Mouse (Mus musculus): ENCODE measurements around the gene Itk.

Gene Itk

GRCm38 (mm10) chr11:46308271-46308974 is 80.9 kb downstream of the Itk start:
- no peak for DNase-seq (ENCODE audit: low spot score in 2 of 2)

DNA sequence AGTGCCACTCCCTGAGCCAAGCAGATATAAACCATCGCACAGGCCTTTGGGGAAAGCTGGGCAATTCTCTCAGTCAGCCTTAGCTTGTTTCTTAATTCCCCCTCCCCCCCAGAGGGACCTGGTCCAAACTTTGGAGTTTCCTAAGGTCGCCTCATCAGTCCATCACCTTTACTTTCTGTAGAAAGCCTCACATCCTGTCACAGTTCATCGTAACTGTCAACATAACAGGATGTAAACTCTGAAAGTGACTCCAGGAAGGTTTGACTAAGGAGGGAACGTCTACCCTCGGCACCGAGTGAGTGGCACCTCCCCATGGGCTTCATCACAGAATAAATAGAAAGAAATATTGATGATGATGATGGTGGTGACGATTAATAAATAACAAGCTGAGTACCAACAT is 81.5 kb downstream of the Itk start:
- no peak for DNase-seq (ENCODE audit: low spot score in 2 of 2)

DNA sequence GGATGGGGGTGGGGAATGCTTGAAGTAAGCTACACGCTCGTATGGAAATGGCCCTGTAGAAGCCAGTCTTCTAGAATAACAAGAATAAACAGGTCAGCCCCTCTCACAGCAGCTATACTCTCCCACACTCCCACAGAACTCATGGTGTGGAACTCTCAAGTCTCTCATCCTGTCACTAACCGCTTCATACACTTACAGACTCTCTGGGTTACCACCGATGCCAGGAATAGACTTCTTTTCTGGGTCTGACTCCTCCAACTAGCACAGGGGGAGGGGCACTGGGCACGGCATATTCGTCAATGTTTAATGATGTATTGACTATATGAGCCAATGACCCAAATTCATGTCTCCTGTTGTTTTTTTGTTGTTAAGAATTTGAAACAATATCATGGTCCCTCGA is 82.5 kb downstream of the Itk start:
- no peak for DNase-seq (ENCODE audit: low spot score in 2 of 2)

- no peak for DNase-seq (ENCODE audit: low spot score in 2 of 2)
Observed at GRCm38 (mm10) chr11:46305881-46306520, 83.3 kb downstream of the Itk start.

- DNase-seq (ENCODE audit: low spot score in 2 of 2): no peak
Observed at GRCm38 (mm10) chr11:46304864-46305710, 84.2 kb downstream of the Itk start.

- no peak for DNase-seq (ENCODE audit: low spot score in 2 of 2)
Observed at GRCm38 (mm10) chr11:46304093-46304492, 85.2 kb downstream of the Itk start.

DNA sequence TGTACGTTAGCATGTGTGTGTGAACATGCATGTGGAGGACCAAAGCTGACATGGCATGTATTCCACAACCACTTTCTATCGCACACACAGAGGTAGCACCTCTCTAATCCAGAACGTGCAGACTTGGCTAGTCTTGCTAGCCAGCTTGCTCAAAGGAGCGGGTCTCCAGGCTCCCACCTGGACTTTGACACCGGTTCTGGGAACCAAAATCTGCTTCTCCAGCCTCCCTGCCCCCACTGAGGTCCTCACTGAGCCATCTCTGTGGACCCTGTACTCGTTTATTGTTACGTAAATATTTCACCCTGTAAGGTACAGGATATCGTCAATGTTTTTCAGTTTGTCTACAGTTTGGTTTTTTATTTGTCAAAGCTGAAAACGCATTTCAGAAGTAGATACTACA is 86.8 kb downstream of the Itk start:
- no peak for DNase-seq (ENCODE audit: low spot score in 2 of 2)

DNA sequence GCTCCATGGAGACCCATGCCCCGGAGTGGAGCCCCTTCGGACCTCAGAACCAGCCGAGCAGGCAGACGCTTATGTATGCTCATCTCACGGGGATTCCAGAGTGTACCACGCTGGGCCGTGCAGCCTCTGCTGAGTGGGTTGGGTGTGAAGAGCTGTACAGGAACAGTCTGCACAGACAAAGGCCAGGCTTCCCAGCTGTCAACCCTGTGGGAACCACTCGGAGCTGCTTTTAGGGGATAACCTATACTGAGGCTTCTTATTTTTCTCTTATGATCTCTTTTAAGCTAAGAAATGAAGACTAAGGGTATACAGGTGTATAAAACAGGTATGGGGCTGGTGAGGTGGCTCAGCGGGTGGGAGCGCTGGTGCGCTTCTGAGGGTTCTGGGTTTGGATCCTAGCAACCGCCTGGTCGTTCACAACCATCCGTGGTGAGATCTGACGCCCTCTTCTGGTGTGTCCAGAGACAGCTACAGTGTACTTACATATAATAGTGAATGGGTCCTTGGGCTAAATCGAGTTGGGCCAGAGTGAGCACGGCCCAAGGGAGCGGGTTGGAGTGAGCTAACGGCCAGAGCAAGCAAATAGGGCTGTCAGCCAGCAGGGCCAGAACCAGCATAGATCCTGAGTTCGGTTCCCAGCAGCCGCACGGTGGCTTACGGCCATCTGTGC is 87.6 kb downstream of the Itk start:
- DNase-seq (ENCODE audit: low spot score in 2 of 2): peak; percentile 70 to 81

- no peak for DNase-seq (ENCODE audit: low spot score in 2 of 2)
Observed at GRCm38 (mm10) chr11:46299901-46300300, 89.4 kb downstream of the Itk start.

DNA sequence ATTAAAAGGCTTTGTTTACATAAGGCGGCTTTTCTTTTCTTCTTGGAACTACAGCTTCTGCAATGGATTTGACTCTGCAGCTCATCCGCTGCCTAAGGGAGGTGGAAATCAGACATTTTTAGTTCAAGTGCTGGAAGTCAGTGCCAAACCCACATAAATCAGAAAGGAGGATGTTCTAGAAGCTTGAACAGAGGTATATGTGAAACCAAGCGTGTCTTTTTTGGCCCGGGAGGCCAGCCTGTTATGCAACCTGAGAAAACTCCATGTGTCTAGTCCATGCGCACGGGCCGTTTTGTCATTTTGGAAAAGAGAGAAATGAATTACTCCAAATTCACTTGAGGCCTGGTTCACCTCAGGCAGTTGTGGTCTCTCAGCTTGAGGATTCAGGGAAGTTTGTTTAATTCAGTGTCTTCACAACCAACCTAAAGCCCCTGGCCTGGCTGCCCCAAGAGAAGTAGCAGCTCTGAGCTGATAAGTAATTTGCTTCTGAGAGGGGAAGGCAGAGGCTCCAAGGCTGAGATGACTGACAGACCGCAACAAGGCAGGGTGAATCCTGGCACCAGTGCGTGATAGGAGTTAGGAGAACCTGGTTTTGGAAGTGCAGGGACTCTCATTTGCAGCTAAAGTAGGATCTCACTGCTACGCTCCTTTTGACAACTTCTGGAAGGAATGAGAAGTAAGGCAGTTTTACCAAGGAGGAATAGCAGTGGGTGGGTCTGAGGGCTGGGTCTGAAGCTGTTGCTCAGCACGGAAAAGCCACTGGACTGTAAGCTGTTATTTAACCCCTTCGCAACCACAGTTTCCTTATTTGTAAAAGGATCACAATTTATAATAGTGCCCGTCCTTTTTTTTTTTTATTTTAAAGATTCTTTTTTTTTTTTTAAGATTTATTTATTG is 90.2 kb downstream of the Itk start:
- DNase-seq (ENCODE audit: low spot score in 2 of 2): peak in 1 of 2 experiments; percentile 65

- no peak for DNase-seq (ENCODE audit: low spot score in 2 of 2)
Observed at GRCm38 (mm10) chr11:46294390-46294789, 94.9 kb downstream of the Itk start.

- DNase-seq (ENCODE audit: low spot score in 2 of 2): no peak
Observed at GRCm38 (mm10) chr11:46293491-46293890, 95.8 kb downstream of the Itk start.

DNA sequence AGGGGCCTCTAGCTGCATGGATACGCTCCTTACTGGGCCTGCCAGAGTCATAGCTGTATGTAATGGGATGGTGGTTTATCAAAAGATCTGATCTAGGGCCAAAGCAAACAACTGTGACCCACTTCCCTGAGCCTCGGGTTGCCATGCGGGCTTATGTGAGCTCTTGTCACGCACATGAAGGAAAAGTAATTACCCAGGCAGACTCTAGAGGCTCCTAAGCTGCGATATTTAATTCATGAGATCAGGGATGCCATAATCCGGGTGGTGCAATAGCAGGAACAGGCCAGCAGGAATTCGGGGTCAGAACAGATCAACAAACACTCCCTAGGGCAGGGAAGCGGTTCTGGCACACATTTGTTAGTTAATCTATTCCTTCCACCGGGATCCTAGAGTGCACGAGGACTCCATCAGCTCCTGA is 98.3 kb downstream of the Itk start:
- DNase-seq (ENCODE audit: low spot score in 2 of 2): no peak

GRCm38 (mm10) chr11:46289561-46289960 is 99.8 kb downstream of the Itk start:
- DNase-seq (ENCODE audit: low spot score in 2 of 2): no peak

DNA sequence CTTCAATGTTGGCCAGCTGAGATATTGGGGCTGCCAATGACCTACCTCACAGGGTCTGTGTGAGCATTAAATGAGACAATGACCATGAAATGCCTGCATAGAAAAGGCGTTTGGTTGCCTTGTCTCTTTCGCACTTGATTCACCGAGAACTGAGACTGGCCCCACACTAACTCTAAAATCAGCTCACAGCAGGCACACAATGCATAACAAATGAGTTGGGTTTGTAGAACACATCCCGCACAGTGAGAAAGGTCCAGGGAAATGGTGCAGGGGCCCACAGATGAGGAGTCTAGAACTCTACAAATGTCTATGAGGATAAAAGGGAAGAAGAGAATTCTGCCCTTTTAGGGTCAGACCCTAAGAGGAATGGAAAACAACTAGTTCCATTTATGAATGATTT is 100.3 kb downstream of the Itk start:
- DNase-seq (ENCODE audit: low spot score in 2 of 2): no peak

- DNase-seq (ENCODE audit: low spot score in 2 of 2): no peak
Observed at GRCm38 (mm10) chr11:46288091-46288490, 101.2 kb downstream of the Itk start.

GRCm38 (mm10) chr11:46286803-46287202 is 102.5 kb downstream of the Itk start:
- DNase-seq (ENCODE audit: low spot score in 2 of 2): no peak

DNA sequence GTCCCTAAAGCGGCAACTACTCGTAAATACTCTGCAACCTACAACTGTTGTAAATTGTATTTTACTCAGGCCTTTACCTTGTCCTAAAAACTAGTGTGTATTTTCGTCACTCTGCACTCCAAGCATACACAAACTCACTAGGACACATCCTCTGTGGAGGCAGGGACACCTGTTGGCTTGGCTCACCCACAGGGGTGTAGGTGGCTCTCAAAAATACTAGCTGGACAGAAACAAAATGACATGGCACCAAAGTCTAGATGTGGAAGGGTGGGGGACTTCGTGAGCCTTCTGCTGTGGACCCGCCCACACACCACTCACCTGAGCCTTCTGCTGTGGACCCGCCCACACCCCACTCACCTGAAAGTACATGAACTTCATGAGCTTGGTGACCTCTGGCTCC is 105.5 kb downstream of the Itk start:
- peak; percentile 31 to 59 for DNase-seq (ENCODE audit: low spot score in 2 of 2)

DNA sequence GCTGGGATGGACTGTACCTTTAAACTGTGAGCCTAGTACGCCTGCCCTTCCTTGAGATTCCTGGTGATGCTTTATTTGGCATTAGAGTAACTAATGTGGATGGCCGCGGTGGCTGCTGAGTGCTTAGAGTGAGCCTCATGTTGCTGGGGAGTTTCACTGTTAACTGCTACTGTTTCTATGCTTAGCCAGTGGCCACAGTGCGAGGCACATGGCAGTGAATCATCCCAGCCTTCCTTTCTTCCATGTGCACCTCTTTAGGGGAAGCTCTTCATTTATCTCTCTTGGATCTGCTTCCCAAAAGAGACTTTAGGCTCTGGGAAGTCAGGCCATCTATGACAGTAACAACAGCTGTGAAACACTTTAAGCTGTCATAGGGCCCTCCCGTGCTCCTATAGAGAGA is 106.7 kb downstream of the Itk start:
- DNase-seq (ENCODE audit: low spot score in 2 of 2): no peak

- DNase-seq (ENCODE audit: low spot score in 2 of 2): no peak
Observed at GRCm38 (mm10) chr11:46278709-46279108, 110.6 kb downstream of the Itk start.

- no peak for DNase-seq (ENCODE audit: low spot score in 2 of 2)
Observed at GRCm38 (mm10) chr11:46278140-46278539, 111.2 kb downstream of the Itk start.

Measured in right cerebral cortex, postnatal 36 days (tissue).